Mouse (Mus musculus) embryonic fibroblast, embryonic 13.5 days (primary cell): Measurements from ENCODE around the gene Zfp978.
"Not testable (repeated sequence)": the region's sequence is repeated elsewhere in the genome, so short reads cannot be mapped to it uniquely, and the experiment has no call there.

Source experiments
- CTCF ChIP-seq: IDR thresholded peaks from 2 replicates; pipeline ENCODE4 v1.5.1; 2011; ENCODE audit warnings: mild to moderate bottlenecking, control low read depth, low read length, moderate library complexity, borderline replicate concordance; ENCODE audit not compliant: insufficient read depth
- POLR2A ChIP-seq: IDR thresholded peaks from 2 replicates; pipeline ENCODE4 v1.6.1; 2011; ENCODE audit warnings: low read depth, mild to moderate bottlenecking, control low read depth, low read length, moderate library complexity

DNA sequence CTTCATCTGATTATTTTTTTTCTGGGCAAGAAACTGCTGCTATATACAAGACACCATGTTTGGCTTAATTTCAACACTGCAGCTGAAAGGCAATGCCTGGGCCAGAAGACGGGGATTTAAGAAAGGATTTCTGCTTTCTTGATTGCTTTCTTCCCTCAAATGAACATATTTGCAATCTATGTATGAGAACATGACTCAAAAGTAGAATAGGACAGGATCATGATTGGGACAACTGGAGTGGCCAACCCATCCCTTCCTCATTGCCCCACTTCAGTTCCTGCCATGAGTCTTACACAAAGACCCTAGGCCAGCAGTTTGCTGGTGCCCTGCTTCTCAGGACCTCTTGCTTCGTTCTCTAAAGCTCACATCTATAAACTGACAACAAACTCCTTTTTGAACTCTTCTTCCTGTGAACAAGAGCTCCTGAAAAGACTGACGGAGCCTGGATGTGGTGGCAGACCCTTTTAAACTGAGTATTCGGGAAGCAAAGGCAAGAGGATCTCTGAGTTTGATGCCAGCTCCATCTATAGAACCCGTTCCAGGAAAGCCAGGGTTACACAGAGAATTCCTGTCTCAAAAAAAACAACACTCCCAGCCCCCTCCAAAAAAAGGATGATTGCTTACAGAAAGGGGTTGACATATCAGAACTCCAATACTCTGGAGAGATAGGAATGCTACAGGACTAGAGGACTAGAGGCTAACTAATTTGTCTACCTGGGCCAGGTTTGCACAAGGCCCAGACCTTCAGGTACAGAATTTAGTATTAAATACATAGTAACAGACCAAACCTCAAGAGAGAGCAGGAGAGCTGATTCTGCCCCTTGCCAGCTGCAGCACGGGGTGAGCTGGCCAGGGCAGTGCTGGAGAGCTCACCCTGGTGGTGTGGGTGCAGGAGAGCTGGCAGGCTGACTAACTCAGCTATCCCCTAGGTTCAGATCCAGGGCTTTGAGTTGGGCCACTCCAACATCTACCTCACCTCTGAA, 43.1 kb downstream of the Zfp978 start:
- not testable (repeated sequence) for TF ChIP-seq CTCF, POLR2A
